Mouse (Mus musculus) telencephalon, adult 2 months (tissue): ENCODE results near the gene Arl5a.

Experiments
- DNase-seq: peaks from one replicate; pipeline ENCODE4 v3.0.0-alpha.2; 2011; ENCODE audit warnings: low read depth, low spot score

Arl5a gene

DNA sequence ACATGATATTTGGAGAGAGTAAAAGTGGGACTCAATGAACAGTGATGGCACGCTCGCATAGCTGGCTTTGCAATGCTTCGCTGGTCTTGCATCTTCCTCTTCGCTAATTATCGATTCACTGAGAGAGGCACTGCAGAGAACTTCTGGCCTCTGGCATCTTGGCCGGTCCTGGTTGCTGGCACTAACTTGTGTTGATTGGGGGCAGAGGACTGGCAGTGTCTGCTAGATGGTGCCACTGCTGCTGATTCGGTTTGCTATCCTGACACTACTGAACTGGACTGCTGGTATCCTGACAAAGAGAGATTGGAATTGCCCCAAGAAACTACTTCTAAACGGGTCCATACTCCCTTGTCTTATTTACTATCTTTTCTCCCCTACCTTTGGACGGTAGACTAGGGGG is 63.6 kb downstream of the Arl5a start:
- DNase-seq, result no peak

DNA sequence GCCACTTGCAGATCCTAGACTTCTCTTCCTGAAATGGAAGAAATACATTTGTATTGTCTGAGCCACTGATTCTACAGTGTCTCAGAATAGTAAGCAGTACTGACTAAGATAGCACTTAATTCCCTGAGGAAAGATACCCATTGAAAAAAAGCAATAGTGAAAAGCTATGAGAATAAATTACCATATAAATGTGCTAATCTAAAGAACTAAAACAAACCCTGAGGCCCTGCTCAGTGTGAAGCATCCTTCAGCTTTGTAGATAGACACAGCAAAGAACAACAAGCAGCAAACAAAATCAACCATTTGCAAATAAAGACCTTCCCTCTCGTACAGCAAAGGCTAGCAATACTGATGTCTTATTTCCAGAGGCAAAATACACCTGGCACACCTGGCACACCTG is 65.0 kb downstream of the Arl5a start:
- DNase-seq, result no peak

DNA sequence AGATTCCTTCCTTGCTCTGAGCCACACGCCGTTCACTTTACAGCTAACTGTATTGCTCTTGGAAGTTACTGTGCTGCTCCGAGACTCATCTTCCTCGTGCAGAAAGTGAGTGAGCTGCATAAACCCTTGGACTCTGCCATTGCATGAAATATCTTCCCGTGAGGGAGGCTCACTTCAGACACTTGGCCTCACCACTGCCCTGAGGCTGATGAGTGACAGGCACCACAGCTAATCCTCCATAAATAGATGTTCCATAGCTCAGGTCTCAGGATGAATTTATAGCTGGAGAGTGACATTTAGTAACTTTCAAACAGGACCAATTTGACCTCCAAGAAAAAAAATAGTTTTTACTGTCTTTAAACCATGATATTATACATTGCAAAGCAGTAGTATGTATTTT is 66.5 kb downstream of the Arl5a start:
- DNase-seq, result no peak

GRCm38 (mm10) chr2:52351029-52351428 is 73.7 kb downstream of the Arl5a start:
- no peak for DNase-seq
